Mouse (Mus musculus) embryonic fibroblast, embryonic 13.5 days (primary cell): ENCODE data around the gene Cdh23. TPM values are rescaled to one million over a fixed set of nuclear protein-coding genes. Genes with fewer than 3 reads are reported as not detected.
A peak's percentile ranks its signal among the peaks of the same experiment; 100 is the strongest.

Source experiments
- H3K27ac ChIP-seq: 2 replicates; pipeline ENCODE4 v1.5.1; 2012; ENCODE audit warnings: low read length, control low read depth, inconsistent platforms; ENCODE audit not compliant: insufficient read depth
- H3K4me1 ChIP-seq: 2 replicates; pipeline ENCODE4 v1.6.1; 2011; ENCODE audit warnings: low read length; ENCODE audit not compliant: control insufficient read depth, insufficient read depth
- H3K4me3 ChIP-seq: 2 replicates; pipeline ENCODE4 v1.5.1; 2011; ENCODE audit warnings: mild to moderate bottlenecking, control low read depth, low read length; ENCODE audit not compliant: insufficient read depth
- CTCF ChIP-seq: IDR thresholded peaks from 2 replicates; pipeline ENCODE4 v1.5.1; 2011; ENCODE audit warnings: mild to moderate bottlenecking, control low read depth, low read length, moderate library complexity, borderline replicate concordance; ENCODE audit not compliant: insufficient read depth
- POLR2A ChIP-seq: IDR thresholded peaks from 2 replicates; pipeline ENCODE4 v1.6.1; 2011; ENCODE audit warnings: low read depth, mild to moderate bottlenecking, control low read depth, low read length, moderate library complexity
- polyA plus RNA-seq: library from polyadenylated mRNA; stranded (reverse); fragments of >200 nt; gene quantifications from 2 replicates; pipeline ENCODE4 v1.2.4, GENCODE M21; 2011; ENCODE audit warnings: low read depth; ENCODE audit not compliant: missing spikeins, insufficient read length

The Cdh23 gene
- polyA plus RNA-seq, 1 experiment: 0.86 TPM

- Histone ChIP-seq H3K27ac (peak overlapping the region; percentile 29), H3K4me3 (no peak overlapping the region), H3K4me1 (peaks cover 27% of the 10 kb centered on the region)
- TF ChIP-seq CTCF (no peak), POLR2A (no peak)
Observed at GRCm38 (mm10) chr10:60282116-60283014, 413.9 kb downstream of the Cdh23 start.

GRCm38 (mm10) chr10:60281571-60282050 lies 414.7 kb downstream of the Cdh23 start:
- peaks cover 27% of the 10 kb centered on the region for H3K4me1 ChIP-seq

GRCm38 (mm10) chr10:60280353-60280752 lies 415.9 kb downstream of the Cdh23 start:
- Histone ChIP-seq H3K4me3 (no peak overlapping the region), H3K27ac (no peak overlapping the region), H3K4me1 (peaks cover 22% of the 10 kb centered on the region)
- no peak for TF ChIP-seq POLR2A
- TF ChIP-seq CTCF: no peak

More at GRCm38 (mm10) chr10:60281571-60282050, 414.7 kb downstream of the Cdh23 start:
- H3K27ac ChIP-seq: no peak overlapping the region
- H3K4me3 ChIP-seq: no peak overlapping the region
- no peak for TF ChIP-seq POLR2A

- no peak for TF ChIP-seq POLR2A
- no peak for TF ChIP-seq CTCF
- Histone ChIP-seq H3K4me1 (peaks cover 18% of the 10 kb centered on the region), H3K4me3 (no peak overlapping the region), H3K27ac (no peak overlapping the region)
Observed at GRCm38 (mm10) chr10:60279941-60280301, 416.4 kb downstream of the Cdh23 start.

GRCm38 (mm10) chr10:60279290-60279940 lies 416.9 kb downstream of the Cdh23 start:
- no peak overlapping the region for H3K27ac ChIP-seq
- TF ChIP-seq CTCF (no peak), POLR2A (no peak)
- peak overlapping the region; percentile 92; the same call in 1 of the 2 replicates for H3K4me3 ChIP-seq
- peaks cover 14% of the 10 kb centered on the region for H3K4me1 ChIP-seq

- Histone ChIP-seq H3K27ac (no peak overlapping the region), H3K4me1 (peaks cover 14% of the 10 kb centered on the region), H3K4me3 (peak overlapping the region; percentile 92)
- TF ChIP-seq POLR2A (no peak), CTCF (no peak)
Observed at GRCm38 (mm10) chr10:60278786-60279185, 417.5 kb downstream of the Cdh23 start.

- H3K27ac ChIP-seq: peak overlapping the region; percentile 46
- no peak for TF ChIP-seq POLR2A
- no peak for TF ChIP-seq CTCF
- H3K4me1 ChIP-seq: peaks cover 14% of the 10 kb centered on the region
- peak overlapping the region; percentile 92 for H3K4me3 ChIP-seq
Observed at GRCm38 (mm10) chr10:60278006-60278399, 418.3 kb downstream of the Cdh23 start.

- H3K4me1 ChIP-seq: peaks cover 11% of the 10 kb centered on the region
- H3K4me3 ChIP-seq: peak within 1 kb of the TSS; percentile 92
- TF ChIP-seq CTCF (no peak), POLR2A (peak; percentile 99)
- H3K27ac ChIP-seq: peak within 1 kb of the TSS; percentile 46
Observed at GRCm38 (mm10) chr10:60277207-60278005, 418.9 kb downstream of the Cdh23 start, which contains the start of gene Psap. Gene Psap (plus strand): TSS chr10:60277627.

GRCm38 (mm10) chr10:60273382-60273781 lies 422.9 kb downstream of the Cdh23 start:
- Histone ChIP-seq H3K27ac (no peak overlapping the region), H3K4me1 (no peaks in the 10 kb centered on the region; the same call in 1 of the 2 replicates), H3K4me3 (no peak overlapping the region)
- TF ChIP-seq POLR2A (no peak), CTCF (no peak)

GRCm38 (mm10) chr10:60272241-60272640 lies 424.0 kb downstream of the Cdh23 start:
- H3K4me3 ChIP-seq: no peak overlapping the region
- no peaks in the 10 kb centered on the region; the same call in 1 of the 2 replicates for H3K4me1 ChIP-seq
- TF ChIP-seq CTCF (no peak), POLR2A (no peak)
- no peak overlapping the region for H3K27ac ChIP-seq
